Mouse (Mus musculus): ENCODE results near the gene Tctex1d2.
"Not testable (repeated sequence)": the region's sequence is repeated elsewhere in the genome, so short reads cannot be mapped to it uniquely, and the experiment has no call there.

The Tctex1d2 gene

GRCm38 (mm10) chr16:32431926-32432325 lies 12.4 kb downstream of the Tctex1d2 start:
- no peak for DNase-seq

GRCm38 (mm10) chr16:32433138-32433537 lies 13.6 kb downstream of the Tctex1d2 start:
- DNase-seq: no peak

- peak in 1 of 2 experiments; percentile 8 for DNase-seq
Observed at GRCm38 (mm10) chr16:32434066-32434465, 14.6 kb downstream of the Tctex1d2 start.

GRCm38 (mm10) chr16:32434691-32435090 lies 15.2 kb downstream of the Tctex1d2 start:
- DNase-seq: no peak

GRCm38 (mm10) chr16:32436657-32437056 lies 17.2 kb downstream of the Tctex1d2 start:
- DNase-seq: no peak

GRCm38 (mm10) chr16:32437266-32437665 lies 17.8 kb downstream of the Tctex1d2 start:
- DNase-seq: no peak

- DNase-seq: no peak
Observed at GRCm38 (mm10) chr16:32441432-32441831, 21.9 kb downstream of the Tctex1d2 start.

GRCm38 (mm10) chr16:32444615-32445014 lies 25.1 kb downstream of the Tctex1d2 start:
- not testable (repeated sequence) for DNase-seq

GRCm38 (mm10) chr16:32445558-32445957 lies 26.1 kb downstream of the Tctex1d2 start:
- no peak for DNase-seq

GRCm38 (mm10) chr16:32446563-32447138 lies 27.1 kb downstream of the Tctex1d2 start:
- DNase-seq: no peak

GRCm38 (mm10) chr16:32449665-32450064 lies 30.2 kb downstream of the Tctex1d2 start:
- DNase-seq: no peak

GRCm38 (mm10) chr16:32450133-32450532 lies 30.6 kb downstream of the Tctex1d2 start:
- DNase-seq: no peak

- DNase-seq: no peak
Observed at GRCm38 (mm10) chr16:32453102-32453501, 33.6 kb downstream of the Tctex1d2 start.

- no peak for DNase-seq
Observed at GRCm38 (mm10) chr16:32454646-32455045, 35.1 kb downstream of the Tctex1d2 start.

- no peak for DNase-seq
Observed at GRCm38 (mm10) chr16:32456086-32456485, 36.6 kb downstream of the Tctex1d2 start.

GRCm38 (mm10) chr16:32456761-32457160 lies 37.3 kb downstream of the Tctex1d2 start:
- no peak for DNase-seq

GRCm38 (mm10) chr16:32457589-32458386 lies 38.3 kb downstream of the Tctex1d2 start:
- DNase-seq: peak in 1 of 2 experiments; percentile 21

- DNase-seq: no peak
Observed at GRCm38 (mm10) chr16:32460518-32460917, 41.0 kb downstream of the Tctex1d2 start.

GRCm38 (mm10) chr16:32461713-32462112 lies 42.2 kb downstream of the Tctex1d2 start:
- DNase-seq: no peak

GRCm38 (mm10) chr16:32462950-32463349 lies 43.4 kb downstream of the Tctex1d2 start:
- no peak for DNase-seq

- DNase-seq: no peak
Observed at GRCm38 (mm10) chr16:32463426-32463825, 43.9 kb downstream of the Tctex1d2 start.

- no peak for DNase-seq
Observed at GRCm38 (mm10) chr16:32464908-32465307, 45.4 kb downstream of the Tctex1d2 start.

- DNase-seq: no peak
Observed at GRCm38 (mm10) chr16:32468488-32468887, 49.0 kb downstream of the Tctex1d2 start.

- no peak for DNase-seq
Observed at GRCm38 (mm10) chr16:32469404-32470105, 50.1 kb downstream of the Tctex1d2 start.

Data from spleen, adult 18-20 months (tissue).